Mouse (Mus musculus) right cerebral cortex, postnatal 4 days (tissue): ENCODE data around the gene Rimbp2.
"Not testable (repeated sequence)": the region's sequence is repeated elsewhere in the genome, so short reads cannot be mapped to it uniquely, and the experiment has no call there.

ENCODE experiments used
- DNase-seq: peaks from one replicate; pipeline ENCODE4 v3.0.0-alpha.2; 2022

Gene Rimbp2

GRCm38 (mm10) chr5:128953278-128954070, at the start of gene Rimbp2:
Gene Rimbp2, minus strand, starts transcription at chr5:128953486.
- DNase-seq, result peak; percentile 74

GRCm38 (mm10) chr5:129002571-129003011, 49.3 kb upstream of the Rimbp2 start:
- DNase-seq, result no peak

GRCm38 (mm10) chr5:129000706-129001468, 47.6 kb upstream of the Rimbp2 start:
- no peak for DNase-seq

GRCm38 (mm10) chr5:128987141-128987954, 34.1 kb upstream of the Rimbp2 start:
- no peak for DNase-seq

GRCm38 (mm10) chr5:128985946-128986345, 32.7 kb upstream of the Rimbp2 start:
- no peak for DNase-seq

GRCm38 (mm10) chr5:128984536-128984935, 31.2 kb upstream of the Rimbp2 start:
- DNase-seq, result no peak

GRCm38 (mm10) chr5:128981607-128982006, 28.3 kb upstream of the Rimbp2 start:
- DNase-seq, result peak; percentile 77

GRCm38 (mm10) chr5:128980857-128981256, 27.6 kb upstream of the Rimbp2 start:
- DNase-seq, result no peak

- no peak for DNase-seq
Measured at GRCm38 (mm10) chr5:128978957-128979356, 25.7 kb upstream of the Rimbp2 start.

- DNase-seq, result not testable (repeated sequence)
Measured at GRCm38 (mm10) chr5:128977466-128977865, 24.2 kb upstream of the Rimbp2 start.

GRCm38 (mm10) chr5:128976266-128976665, 23.0 kb upstream of the Rimbp2 start:
- peak; percentile 32 for DNase-seq

- peak; percentile 90 for DNase-seq
Measured at GRCm38 (mm10) chr5:128971298-128971697, 18.0 kb upstream of the Rimbp2 start.

GRCm38 (mm10) chr5:128970878-128971277, 17.6 kb upstream of the Rimbp2 start:
- no peak for DNase-seq

- DNase-seq, result no peak
Measured at GRCm38 (mm10) chr5:128964353-128964752, 11.1 kb upstream of the Rimbp2 start.

GRCm38 (mm10) chr5:128958916-128959315, 5.6 kb upstream of the Rimbp2 start:
- no peak for DNase-seq

- DNase-seq, result peak; percentile 62
Measured at GRCm38 (mm10) chr5:128954371-128954770, 1.1 kb upstream of the Rimbp2 start.

- DNase-seq, result peak; percentile 61
Measured at GRCm38 (mm10) chr5:128952291-128953195, 743 bp downstream of the Rimbp2 start.

GRCm38 (mm10) chr5:128951472-128951871, 1.8 kb downstream of the Rimbp2 start:
- no peak for DNase-seq

GRCm38 (mm10) chr5:128947093-128947492, 6.2 kb downstream of the Rimbp2 start:
- no peak for DNase-seq

GRCm38 (mm10) chr5:128940436-128940835, 12.8 kb downstream of the Rimbp2 start:
- no peak for DNase-seq

GRCm38 (mm10) chr5:128935359-128935899, 17.9 kb downstream of the Rimbp2 start:
- peak; percentile 47 for DNase-seq

- DNase-seq, result no peak
Measured at GRCm38 (mm10) chr5:128932776-128933175, 20.5 kb downstream of the Rimbp2 start.
